Mouse (Mus musculus) small intestine, adult 2 months (tissue): Measurements from ENCODE around the gene Cntrl.

Experiments
- CTCF ChIP-seq: fragments of 200-500 bp; IDR thresholded peaks from 2 replicates; pipeline ENCODE4 v1.5.1; 2012; ENCODE audit warnings: low read depth, mild to moderate bottlenecking, control low read depth, inconsistent platforms, low read length, moderate library complexity, mixed read lengths; ENCODE audit not compliant: insufficient replicate concordance, insufficient read length; ENCODE audit errors: extremely low read depth
- POLR2A ChIP-seq: fragments of 200-500 bp; IDR thresholded peaks from 2 replicates; pipeline ENCODE4 v1.6.1; 2012; ENCODE audit warnings: low read depth, mild to moderate bottlenecking, control low read depth, inconsistent platforms, low read length, moderate library complexity

GRCm38 (mm10) chr2:35067117-35067516 lies 42.2 kb upstream of the Cntrl start:
- TF ChIP-seq POLR2A (no peak), CTCF (no peak)
